In the genomic region with DNA sequence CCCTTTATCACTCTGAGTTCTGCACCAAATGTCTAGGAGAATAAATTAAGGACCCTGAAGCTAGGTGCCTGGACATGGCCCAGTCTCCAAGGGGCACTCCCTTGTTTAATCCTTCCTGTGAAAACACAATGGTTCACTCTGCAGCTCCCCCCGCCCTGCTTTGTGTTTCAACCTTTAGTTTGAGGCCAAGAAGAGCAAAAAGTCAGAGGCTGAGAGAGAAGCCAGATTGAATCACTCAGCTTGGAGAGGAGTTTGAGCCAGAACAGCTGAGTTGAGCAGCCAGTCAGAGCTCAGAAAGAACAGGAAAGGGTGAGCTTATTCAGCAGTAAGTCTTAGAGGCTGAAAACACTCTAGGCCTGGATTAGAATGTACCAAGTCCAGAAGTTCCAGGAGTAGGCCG, we compare ENCODE assay signal across 16 mouse cellular contexts. TPM values are rescaled to one million over a fixed set of nuclear protein-coding genes. Genes with fewer than 3 reads are reported as not detected.
DNase-seq lines count a peak whose midpoint lies in the region; ATAC-seq and TF ChIP-seq lines count a peak whose summit lies in the region.
"Had no signal": no experiment of that assay in that cellular context is flagged by ENCODE, and none has a peak within 500 bp of the region (broad histone marks: within the 10 kb centered on the region; RNA-seq: fewer than 3 reads in every experiment).

No protein-coding gene starts in this region.

- WGBS in stomach, embryonic 14.5 days = 53% methylated on average over 2 of the region's 2 CpGs
- WGBS in stomach, postnatal 0 days = 46% methylated on average over 2 of the region's 2 CpGs
- WGBS in stomach, embryonic 16.5 days = 33% methylated on average over 2 of the region's 2 CpGs
- 54% methylated on average over 2 of the region's 2 CpGs for WGBS in midbrain, embryonic 16.5 days

- no peak for TF ChIP-seq CTCF in stomach, postnatal 0 days (IDR thresholded peaks at IDR 0.05; ENCODE audit: low read depth)

- no peak overlapping the region for H3K27ac ChIP-seq in stomach, embryonic 14.5 days (ENCODE audit: low read length)
- H3K27ac ChIP-seq in stomach, postnatal 0 days (replicated peaks) = no peak overlapping the region; the same call in 1 of the 2 replicates
- no peak overlapping the region for H3K27ac ChIP-seq in stomach, embryonic 16.5 days (ENCODE audit: low read length)
- H3K27ac ChIP-seq in midbrain, embryonic 16.5 days (ENCODE audit: low read length) = no peak overlapping the region
- H3K27ac ChIP-seq: embryonic facial prominence, embryonic 13.5 days; forebrain, embryonic 15.5 days; heart, embryonic 15.5 days; neural tube, embryonic 12.5 days had no signal

- no peaks in the 10 kb centered on the region for H3K36me3 ChIP-seq in stomach, embryonic 14.5 days (ENCODE audit: control insufficient read depth, insufficient read depth, low read length)
- no peaks in the 10 kb centered on the region for H3K36me3 ChIP-seq in stomach, postnatal 0 days (ENCODE audit: control insufficient read depth, insufficient read depth, low read length)
- H3K36me3 ChIP-seq in stomach, embryonic 16.5 days (ENCODE audit: control insufficient read depth, insufficient read depth, low read length) = no peaks in the 10 kb centered on the region
- H3K36me3 ChIP-seq in midbrain, embryonic 16.5 days (ENCODE audit: control insufficient read depth, insufficient read depth, low read length) = no peaks in the 10 kb centered on the region
- H3K36me3 ChIP-seq: embryonic facial prominence, embryonic 13.5 days; forebrain, embryonic 15.5 days; heart, embryonic 15.5 days; neural tube, embryonic 12.5 days had no signal

- no peaks in the 10 kb centered on the region for H3K4me1 ChIP-seq in stomach, embryonic 14.5 days (ENCODE audit: control insufficient read depth, insufficient read depth, low read length)
- H3K4me1 ChIP-seq in stomach, postnatal 0 days (replicated peaks; ENCODE audit: control insufficient read depth, insufficient read depth) = no peaks in the 10 kb centered on the region
- H3K4me1 ChIP-seq in stomach, embryonic 16.5 days (ENCODE audit: control insufficient read depth, insufficient read depth, low read length) = no peaks in the 10 kb centered on the region
- H3K4me1 ChIP-seq in midbrain, embryonic 16.5 days (ENCODE audit: control insufficient read depth, insufficient read depth, low read length) = no peaks in the 10 kb centered on the region
- H3K4me1 ChIP-seq: embryonic facial prominence, embryonic 13.5 days; forebrain, embryonic 15.5 days; heart, embryonic 15.5 days; neural tube, embryonic 12.5 days had no signal

- peak; percentile 16 for DNase-seq in gastrocnemius, adult 18-20 months (ENCODE audit: low spot score)
- no peak for DNase-seq in gastrocnemius, postnatal 4 days (ENCODE audit: low spot score in 2 of 2)
- no peak for DNase-seq in stomach, postnatal 0 days (ENCODE audit: low spot score)
- peak; percentile 17 for DNase-seq in kidney, postnatal 36 days
- no peak for DNase-seq in layer of hippocampus, postnatal 25 days (ENCODE audit: extremely low spot score in 1 of 2, low spot score in 1 of 2)
- DNase-seq: cerebellum, postnatal 14 days; left cerebral cortex, postnatal 4 days; midbrain, embryonic 14.5 days had no signal

- no peaks in the 10 kb centered on the region for H3K9me3 ChIP-seq in stomach, embryonic 14.5 days (ENCODE audit: control insufficient read depth, low read depth, low read length)
- no peaks in the 10 kb centered on the region for H3K9me3 ChIP-seq in stomach, postnatal 0 days (ENCODE audit: control insufficient read depth, low read length)
- H3K9me3 ChIP-seq in stomach, embryonic 16.5 days (replicated peaks; ENCODE audit: control insufficient read depth, low read length) = no peaks in the 10 kb centered on the region
- H3K9me3 ChIP-seq in midbrain, embryonic 16.5 days (replicated peaks; ENCODE audit: control insufficient read depth, low read length, poor library complexity, severe bottlenecking) = no peaks in the 10 kb centered on the region
- H3K9me3 ChIP-seq: embryonic facial prominence, embryonic 13.5 days; forebrain, embryonic 15.5 days; heart, embryonic 15.5 days; neural tube, embryonic 12.5 days had no signal

- no peak for TF ChIP-seq EP300 in stomach, postnatal 0 days (optimal IDR thresholded peaks at IDR 0.05)

- H3K27me3 ChIP-seq in stomach, embryonic 14.5 days (ENCODE audit: control insufficient read depth, insufficient read depth, low read length) = no peaks in the 10 kb centered on the region
- H3K27me3 ChIP-seq in stomach, postnatal 0 days (ENCODE audit: control insufficient read depth, insufficient read depth, low read length) = no peaks in the 10 kb centered on the region
- H3K27me3 ChIP-seq in stomach, embryonic 16.5 days (ENCODE audit: control insufficient read depth, insufficient read depth, low read length) = no peaks in the 10 kb centered on the region
- H3K27me3 ChIP-seq in midbrain, embryonic 16.5 days (ENCODE audit: control insufficient read depth, insufficient read depth, low read depth, low read length) = no peaks in the 10 kb centered on the region
- H3K27me3 ChIP-seq: embryonic facial prominence, embryonic 13.5 days; forebrain, embryonic 15.5 days; heart, embryonic 15.5 days; neural tube, embryonic 12.5 days had no signal

- H3K9ac ChIP-seq in stomach, embryonic 14.5 days (replicated peaks; ENCODE audit: low read depth, low read length) = no peak overlapping the region
- no peak overlapping the region for H3K9ac ChIP-seq in stomach, postnatal 0 days (ENCODE audit: low read length)
- peak overlapping the region; percentile 31; the same call in 1 of the 2 replicates for H3K9ac ChIP-seq in stomach, embryonic 16.5 days (ENCODE audit: low read length)
- H3K9ac ChIP-seq in midbrain, embryonic 16.5 days (ENCODE audit: low read depth, low read length) = no peak overlapping the region
- H3K9ac ChIP-seq: embryonic facial prominence, embryonic 13.5 days; forebrain, embryonic 15.5 days; heart, embryonic 15.5 days; neural tube, embryonic 12.5 days had no signal

- H3K4me3 ChIP-seq in stomach, embryonic 14.5 days (ENCODE audit: low read depth, low read length) = no peak overlapping the region
- no peak overlapping the region for H3K4me3 ChIP-seq in stomach, postnatal 0 days (ENCODE audit: low read depth, low read length)
- H3K4me3 ChIP-seq in stomach, embryonic 16.5 days (replicated peaks; ENCODE audit: low read length) = no peak overlapping the region
- H3K4me3 ChIP-seq in midbrain, embryonic 16.5 days (ENCODE audit: low read depth, low read length) = no peak overlapping the region
- H3K4me3 ChIP-seq: embryonic facial prominence, embryonic 13.5 days; forebrain, embryonic 15.5 days; heart, embryonic 15.5 days; neural tube, embryonic 12.5 days had no signal

- H3K4me2 ChIP-seq in stomach, embryonic 14.5 days (replicated peaks; ENCODE audit: low read depth, low read length) = no peak overlapping the region
- H3K4me2 ChIP-seq in stomach, postnatal 0 days (replicated peaks; ENCODE audit: low read depth) = no peak overlapping the region
- no peak overlapping the region for H3K4me2 ChIP-seq in stomach, embryonic 16.5 days (ENCODE audit: low read depth, low read length)
- no peak overlapping the region for H3K4me2 ChIP-seq in midbrain, embryonic 16.5 days (ENCODE audit: low read length)
- H3K4me2 ChIP-seq: embryonic facial prominence, embryonic 13.5 days; forebrain, embryonic 15.5 days; heart, embryonic 15.5 days; neural tube, embryonic 12.5 days had no signal

- ATAC-seq in stomach, embryonic 14.5 days (ENCODE audit: insufficient number of reproducible peaks, insufficient read depth, low FRiP score, low read depth) = 0 out of 2 replicates have a peak, but pooled peaks have one; percentile 18
- no peak for ATAC-seq in stomach, postnatal 0 days (ENCODE audit: low FRiP score, low TSS enrichment)
- no peak for ATAC-seq in stomach, embryonic 16.5 days (ENCODE audit: insufficient read depth, low FRiP score)
- ATAC-seq in midbrain, embryonic 16.5 days = no peak
- ATAC-seq: activated CD4-positive, CD25-positive, alpha-beta regulatory T cell, adult 4 months; forebrain, embryonic 15.5 days had no signal

RNA-seq across cellular contexts. Expression of a gene that starts 5.5 kb away (rescaled TPM):
- under 1 TPM in 1 of 2 experiments, not detected in 1; 0.11 TPM for total RNA-seq in gastrocnemius, adult 18-20 months (2021)
- under 1 TPM; 0.52 to 0.70 TPM for total RNA-seq in gastrocnemius, postnatal 4 days (2021)
- polyA plus RNA-seq in stomach, embryonic 14.5 days (2014; fragmentation: Nextera tagmentation; extraction: Ambion mirVana) = 1.2 and 1.5 TPM in 2 replicates
- 1.1 and 1.3 TPM in 2 replicates for polyA plus RNA-seq in stomach, postnatal 0 days (2015; fragmentation: Nextera tagmentation; extraction: Ambion mirVana)
- polyA plus RNA-seq in stomach, embryonic 16.5 days (2015; fragmentation: Nextera tagmentation; extraction: Ambion mirVana) = 3.1 and 3.2 TPM in 2 replicates
- not detected for total RNA-seq in layer of hippocampus, postnatal 25 days (2021)
- polyA plus RNA-seq in midbrain, embryonic 16.5 days (2015; fragmentation: Nextera tagmentation; extraction: Ambion mirVana) = 0.25 and 0.41 TPM in 2 replicates

Comparison
In these comparisons a context has a peak if more than half of its experiments do, and no peak if none do; other contexts are left out.
1. DNase-seq: peak in gastrocnemius, adult 18-20 months (single experiment) and kidney, postnatal 36 days (2 of 2); none in gastrocnemius, postnatal 4 days (0 of 2), stomach, postnatal 0 days (single experiment) and layer of hippocampus, postnatal 25 days (0 of 2).